Mouse (Mus musculus): Measurements from ENCODE around the gene Tmem217.

GRCm38 (mm10) chr17:29569831-29570230 lies 17.6 kb upstream of the Tmem217 start:
- TF ChIP-seq EP300 (IDR thresholded peaks at IDR 0.05; ENCODE audit: low read depth) = no peak
- no peak for TF ChIP-seq CTCF (IDR thresholded peaks at IDR 0.05; ENCODE audit: low read depth)

Data from heart, postnatal 0 days (tissue).